Mouse (Mus musculus): Measurements from ENCODE around the gene Ssr2. TPM values are rescaled to one million over a fixed set of nuclear protein-coding genes. Genes with fewer than 3 reads are reported as not detected.
"Not testable (repeated sequence)": the region's sequence is repeated elsewhere in the genome, so short reads cannot be mapped to it uniquely, and the experiment has no call there.

Ssr2 gene
- total RNA-seq, 2 experiments from 2014 or later, result 86.8 to 91.6 TPM

DNA sequence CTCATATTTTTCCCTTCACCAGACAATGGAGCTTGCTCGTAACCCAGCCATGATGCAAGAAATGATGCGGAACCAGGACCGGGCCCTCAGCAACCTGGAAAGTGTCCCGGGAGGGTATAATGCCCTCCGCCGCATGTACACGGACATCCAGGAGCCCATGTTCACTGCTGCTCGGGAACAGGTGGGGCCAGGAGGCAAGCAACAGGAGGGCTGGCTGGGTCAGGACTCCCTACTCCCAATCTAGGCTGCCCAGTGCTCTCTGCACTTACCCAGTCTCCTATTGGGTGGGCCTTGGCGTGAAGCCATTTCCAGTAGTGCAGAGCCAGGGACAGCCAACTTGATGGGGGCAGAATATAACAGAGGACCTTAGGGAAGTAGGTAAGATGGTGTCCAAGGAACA lies 16.1 kb upstream of the Ssr2 start:
- no peak for DNase-seq (ENCODE audit: low spot score in 2 of 2)
- Histone ChIP-seq H3K27ac (no peak overlapping the region), H3K4me3 (no peak overlapping the region)
- no peak for TF ChIP-seq CTCF (conservative IDR thresholded peaks at IDR 0.05)

DNA sequence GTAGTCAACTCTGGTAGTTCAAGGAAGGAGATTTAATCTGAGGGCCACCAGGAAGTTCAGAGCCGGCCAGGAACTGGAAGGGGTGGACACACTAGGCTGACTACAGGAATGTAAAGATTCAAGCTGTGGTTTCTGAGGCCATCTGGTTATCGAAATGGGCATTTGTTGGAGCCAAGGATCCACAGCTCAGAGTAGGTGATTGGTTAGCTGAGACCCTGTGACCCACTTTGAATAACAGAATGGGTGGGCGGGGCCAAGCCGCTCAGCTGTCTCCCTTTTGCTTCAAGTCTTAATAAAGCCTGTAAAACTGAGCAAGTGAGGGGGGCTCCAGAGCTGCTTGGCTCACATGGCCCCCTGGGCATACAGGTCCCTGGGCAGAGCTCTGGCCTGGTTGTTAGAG lies 13.7 kb upstream of the Ssr2 start:
- TF ChIP-seq CTCF (conservative IDR thresholded peaks at IDR 0.05), result no peak
- Histone ChIP-seq H3K27ac (no peak overlapping the region), H3K4me3 (no peak overlapping the region)
- no peak for DNase-seq (ENCODE audit: low spot score in 2 of 2)

DNA sequence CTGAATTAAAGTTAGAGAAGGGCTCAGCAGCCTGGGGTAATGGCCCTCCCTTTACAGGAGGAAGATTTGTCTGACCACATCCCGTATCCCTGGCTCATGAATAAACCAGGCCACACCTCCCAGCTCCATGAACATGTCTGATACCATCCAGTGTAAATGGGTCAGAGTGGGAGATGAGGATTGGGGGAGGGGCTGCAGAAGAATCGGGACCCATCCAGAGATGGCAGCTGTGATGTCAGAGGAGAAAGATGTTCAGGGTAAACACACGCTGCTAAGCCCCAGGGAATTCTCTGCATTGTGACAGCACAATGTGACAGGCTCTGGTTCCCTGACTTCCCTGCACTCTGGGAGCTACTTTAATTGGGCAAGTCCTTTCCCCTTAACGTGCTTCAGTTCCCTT lies 12.2 kb upstream of the Ssr2 start:
- no peak for DNase-seq (ENCODE audit: low spot score in 2 of 2)
- Histone ChIP-seq H3K27ac (no peak overlapping the region), H3K4me3 (no peak overlapping the region)
- TF ChIP-seq CTCF (conservative IDR thresholded peaks at IDR 0.05), result no peak

DNA sequence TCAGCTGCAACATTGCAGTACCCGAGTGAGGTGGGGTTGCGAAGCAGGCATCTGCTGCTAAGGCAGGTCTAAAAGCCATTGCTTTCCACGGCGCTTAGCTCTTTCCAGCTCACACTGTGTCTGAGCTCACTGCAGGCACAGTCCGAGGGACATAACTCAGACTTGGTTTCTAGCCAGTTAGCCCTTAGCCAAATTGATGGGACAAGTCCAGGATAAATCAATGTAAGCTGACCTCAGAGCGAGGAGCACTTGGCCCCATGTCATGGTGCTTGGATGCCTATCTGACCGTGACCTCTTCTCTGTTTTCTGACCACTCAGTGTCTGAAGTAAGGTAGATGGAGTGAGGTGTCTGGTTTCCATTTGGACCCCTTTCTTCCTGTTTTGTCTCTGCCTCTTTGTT lies 11.7 kb upstream of the Ssr2 start:
- DNase-seq (ENCODE audit: low spot score in 2 of 2), result no peak
- TF ChIP-seq CTCF (conservative IDR thresholded peaks at IDR 0.05), result no peak
- H3K27ac ChIP-seq, result no peak overlapping the region
- H3K4me3 ChIP-seq, result no peak overlapping the region

DNA sequence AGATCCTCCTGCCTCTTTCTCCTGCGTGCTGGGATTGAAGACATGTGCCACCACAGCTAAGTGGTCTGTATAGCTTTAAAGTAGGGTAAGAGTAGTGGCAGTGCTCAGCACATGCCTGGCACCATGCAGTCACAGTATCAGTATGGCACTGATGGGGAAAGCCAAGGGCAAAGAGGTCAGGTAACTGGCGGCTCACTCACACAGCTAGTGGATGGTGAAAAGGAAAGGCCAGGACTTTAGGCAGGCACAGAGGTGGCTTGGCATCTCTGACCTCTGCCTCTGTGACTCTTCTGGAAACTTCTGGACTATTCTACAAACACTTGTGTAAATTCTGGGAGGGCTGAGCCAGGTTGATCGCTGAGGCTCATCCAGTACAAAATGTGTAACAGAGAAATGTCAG lies 9.6 kb upstream of the Ssr2 start:
- no peak for DNase-seq (ENCODE audit: low spot score in 2 of 2)
- no peak for TF ChIP-seq CTCF (conservative IDR thresholded peaks at IDR 0.05)
- H3K27ac ChIP-seq, result no peak overlapping the region
- no peak overlapping the region for H3K4me3 ChIP-seq

DNA sequence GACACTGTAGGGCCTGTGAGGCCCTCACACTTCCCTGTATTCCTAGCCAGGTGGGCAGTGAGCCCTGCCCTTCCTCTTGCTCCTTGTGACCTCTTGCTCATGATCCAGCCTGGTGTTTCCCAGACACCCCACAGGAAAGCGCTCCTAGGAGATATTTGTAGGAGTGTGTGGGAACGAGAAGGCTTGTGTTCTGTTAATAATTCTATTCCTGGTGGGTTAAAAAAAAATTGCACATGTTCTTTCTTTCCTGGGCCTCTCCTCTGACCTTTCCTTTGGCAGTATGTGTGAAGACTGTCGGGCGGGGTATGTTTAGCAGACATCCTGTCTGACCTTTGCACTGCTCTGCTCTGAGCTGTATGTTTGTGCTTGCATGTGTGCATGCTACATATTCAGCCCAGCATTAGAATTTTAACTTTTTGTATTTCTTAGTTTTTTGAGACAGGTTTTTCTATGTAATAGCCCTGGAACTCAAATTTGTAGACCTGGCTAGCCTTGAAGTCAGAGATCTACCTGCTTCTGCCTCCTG lies 9.1 kb upstream of the Ssr2 start:
- no peak for DNase-seq (ENCODE audit: low spot score in 2 of 2)
- Histone ChIP-seq H3K27ac (no peak overlapping the region), H3K4me3 (no peak overlapping the region)
- no peak for TF ChIP-seq CTCF (conservative IDR thresholded peaks at IDR 0.05)

DNA sequence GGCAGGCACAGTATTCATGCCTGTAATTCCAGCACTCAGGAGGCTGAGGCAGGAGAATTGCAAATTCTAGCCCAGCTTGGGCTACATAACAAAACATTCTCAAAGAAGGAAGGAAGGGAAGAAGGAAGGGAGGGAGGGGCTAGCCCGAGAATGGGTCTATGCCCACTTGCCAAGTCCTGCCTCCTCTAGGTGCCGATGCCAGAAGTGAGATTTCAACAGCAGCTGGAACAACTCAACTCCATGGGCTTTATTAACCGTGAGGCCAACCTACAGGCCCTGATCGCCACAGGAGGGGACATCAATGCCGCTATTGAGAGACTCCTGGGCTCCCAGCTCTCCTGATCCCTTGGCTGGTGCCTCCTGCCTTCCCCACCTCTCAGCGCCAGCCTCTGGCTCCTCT lies 7.8 kb upstream of the Ssr2 start:
- no peak overlapping the region for H3K27ac ChIP-seq
- TF ChIP-seq CTCF (conservative IDR thresholded peaks at IDR 0.05), result no peak
- no peak for DNase-seq (ENCODE audit: low spot score in 2 of 2)
- H3K4me3 ChIP-seq, result no peak overlapping the region

DNA sequence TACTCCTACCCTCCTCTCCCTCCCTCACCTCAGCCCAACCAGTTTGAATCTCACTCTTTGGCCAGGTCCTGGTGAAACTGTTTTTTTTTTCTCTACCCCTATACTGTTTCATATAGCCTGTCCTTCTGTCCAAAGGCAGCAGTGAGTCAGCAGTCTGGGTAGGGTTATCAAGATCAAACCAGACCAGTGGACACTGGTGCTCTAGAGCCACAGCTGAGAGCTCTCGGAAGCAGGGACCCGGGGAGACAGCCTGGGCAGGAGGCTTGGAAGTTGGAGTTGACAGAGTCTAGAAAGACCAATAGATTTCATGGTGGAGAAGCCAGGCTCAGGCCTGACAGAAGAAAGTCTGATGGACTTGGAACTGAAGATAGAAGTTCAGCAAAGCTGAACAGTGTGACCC lies 7.1 kb upstream of the Ssr2 start:
- Histone ChIP-seq H3K27ac (no peak overlapping the region), H3K4me3 (no peak overlapping the region)
- DNase-seq (ENCODE audit: low spot score in 2 of 2), result no peak
- no peak for TF ChIP-seq CTCF (conservative IDR thresholded peaks at IDR 0.05)

DNA sequence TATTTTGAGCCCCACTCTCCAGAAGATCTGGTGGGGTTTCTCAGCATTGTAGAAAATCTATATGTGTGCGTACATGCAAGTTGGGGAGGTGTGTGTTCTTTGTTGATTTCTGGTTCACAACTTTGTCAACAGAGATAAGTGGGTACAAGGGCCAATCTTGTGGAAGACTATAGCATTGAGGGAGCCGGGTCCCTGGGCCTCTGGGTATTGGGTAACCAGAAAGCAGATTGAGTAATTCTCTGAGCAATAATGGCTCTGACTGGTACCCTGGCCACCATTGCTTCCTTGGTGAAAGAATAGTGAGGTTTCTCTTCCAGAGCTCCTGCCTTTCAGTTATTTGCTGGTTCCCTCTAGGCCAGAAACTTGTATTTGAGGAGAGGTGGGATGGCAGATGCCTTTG lies 6.6 kb upstream of the Ssr2 start:
- Histone ChIP-seq H3K27ac (no peak overlapping the region), H3K4me3 (no peak overlapping the region)
- no peak for TF ChIP-seq CTCF (conservative IDR thresholded peaks at IDR 0.05)
- DNase-seq (ENCODE audit: low spot score in 2 of 2), result no peak

DNA sequence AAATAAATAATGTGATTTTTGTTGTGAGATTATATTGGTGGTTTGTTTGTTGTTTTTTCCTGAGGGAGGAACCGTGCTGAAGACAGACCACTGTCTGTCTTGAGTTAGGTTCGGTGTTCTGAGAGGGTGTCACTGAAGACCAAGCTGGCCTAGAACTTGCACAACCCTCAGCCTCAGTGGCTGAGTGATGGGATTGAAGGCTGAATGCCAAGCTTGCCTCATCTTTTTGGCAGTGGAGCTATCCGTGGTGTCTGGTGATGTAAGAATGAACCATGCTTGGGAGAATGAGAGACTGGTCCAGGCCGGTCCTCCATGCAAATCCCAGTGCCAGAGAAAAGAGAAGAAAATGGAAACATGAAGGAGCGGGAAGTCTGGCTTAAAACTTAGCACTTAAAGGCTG lies 6.0 kb upstream of the Ssr2 start:
- no peak for DNase-seq (ENCODE audit: low spot score in 2 of 2)
- Histone ChIP-seq H3K4me3 (no peak overlapping the region), H3K27ac (no peak overlapping the region)
- TF ChIP-seq CTCF (conservative IDR thresholded peaks at IDR 0.05), result no peak

DNA sequence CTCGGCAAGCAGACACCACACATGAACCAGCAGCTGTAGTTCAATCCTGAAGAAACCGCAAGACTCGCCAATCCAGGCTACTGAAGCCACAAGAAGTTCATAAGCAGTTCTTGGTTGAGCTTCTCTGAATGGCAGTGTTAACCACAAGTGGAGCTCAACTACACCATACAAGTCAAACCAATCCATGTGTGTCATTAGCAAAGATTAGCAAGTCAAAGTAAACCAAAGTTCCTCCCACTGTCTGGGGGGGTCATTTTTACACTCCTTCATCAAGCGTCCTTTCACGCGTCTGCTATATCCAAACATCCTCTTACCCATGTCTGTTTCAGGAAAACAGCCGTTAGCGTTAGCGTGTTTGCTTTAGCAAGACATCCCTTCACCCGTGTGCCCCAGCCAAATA lies 5.3 kb upstream of the Ssr2 start:
- no peak for TF ChIP-seq CTCF (conservative IDR thresholded peaks at IDR 0.05)
- DNase-seq (ENCODE audit: low spot score in 2 of 2), result no peak
- Histone ChIP-seq H3K27ac (no peak overlapping the region), H3K4me3 (no peak overlapping the region)

DNA sequence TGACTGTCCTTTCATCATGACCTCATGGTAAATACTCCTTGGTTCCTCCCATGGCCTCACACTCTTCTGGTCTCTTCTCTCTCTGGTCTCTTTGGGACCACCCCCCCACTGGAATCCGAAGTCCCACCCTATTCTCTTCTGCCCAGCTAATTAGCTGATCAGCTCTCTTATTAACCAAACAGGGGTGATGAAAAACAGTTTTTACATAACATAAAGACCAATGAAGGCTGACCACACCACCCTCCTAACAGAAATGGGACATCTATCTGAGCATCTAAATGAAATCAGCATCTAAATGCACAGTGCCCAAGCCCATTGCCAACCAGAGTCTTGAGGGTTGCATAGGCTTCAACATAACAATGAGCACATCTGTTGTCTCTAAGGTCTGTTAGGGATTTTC lies 3.8 kb upstream of the Ssr2 start:
- no peak overlapping the region for H3K4me3 ChIP-seq
- DNase-seq (ENCODE audit: low spot score in 2 of 2), result no peak
- no peak overlapping the region for H3K27ac ChIP-seq
- TF ChIP-seq CTCF (conservative IDR thresholded peaks at IDR 0.05), result no peak

DNA sequence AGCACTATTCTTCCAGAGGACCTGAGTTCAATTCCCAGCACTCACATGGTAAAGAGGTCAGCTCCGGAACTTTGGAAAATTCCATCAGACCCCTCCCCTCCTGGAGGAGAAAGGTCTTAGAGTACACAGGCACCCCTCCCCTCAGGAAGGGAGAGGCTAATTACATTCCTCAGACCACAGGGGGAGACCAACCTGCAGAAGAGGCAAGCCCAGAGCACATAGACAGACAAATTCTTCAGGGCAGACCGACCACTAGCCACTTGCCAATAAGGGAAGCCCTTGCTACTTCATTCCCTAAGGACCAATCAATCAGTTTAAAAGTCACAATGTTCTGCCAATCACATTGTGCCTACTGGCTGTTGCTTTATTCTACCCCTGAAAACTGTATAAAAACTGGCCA lies 2.8 kb upstream of the Ssr2 start:
- DNase-seq (ENCODE audit: low spot score in 2 of 2), result no peak
- Histone ChIP-seq H3K4me3 (no peak overlapping the region), H3K27ac (no peak overlapping the region)
- no peak for TF ChIP-seq CTCF (conservative IDR thresholded peaks at IDR 0.05)

DNA sequence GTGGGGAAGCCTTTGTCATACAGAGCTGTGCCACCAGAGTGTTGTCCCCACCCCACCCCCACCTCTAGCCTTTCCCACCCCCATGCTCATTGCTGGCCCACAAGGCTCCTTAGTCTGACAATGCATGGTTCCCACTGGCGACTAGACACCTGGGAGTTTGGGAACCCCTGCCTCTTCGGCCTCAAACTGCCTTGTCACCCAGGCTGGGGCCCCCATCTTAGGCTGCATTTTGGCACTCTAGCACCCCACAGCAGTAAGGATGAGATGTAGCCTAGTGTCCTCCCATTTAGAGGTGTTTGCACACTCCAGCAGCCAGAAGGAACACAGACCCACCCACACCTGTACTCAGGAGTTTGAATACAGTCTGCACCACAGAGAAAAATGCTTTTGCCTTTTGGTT lies 1.9 kb upstream of the Ssr2 start:
- no peak for TF ChIP-seq CTCF (conservative IDR thresholded peaks at IDR 0.05)
- Histone ChIP-seq H3K4me3 (no peak overlapping the region), H3K27ac (no peak overlapping the region)
- no peak for DNase-seq (ENCODE audit: low spot score in 2 of 2)

DNA sequence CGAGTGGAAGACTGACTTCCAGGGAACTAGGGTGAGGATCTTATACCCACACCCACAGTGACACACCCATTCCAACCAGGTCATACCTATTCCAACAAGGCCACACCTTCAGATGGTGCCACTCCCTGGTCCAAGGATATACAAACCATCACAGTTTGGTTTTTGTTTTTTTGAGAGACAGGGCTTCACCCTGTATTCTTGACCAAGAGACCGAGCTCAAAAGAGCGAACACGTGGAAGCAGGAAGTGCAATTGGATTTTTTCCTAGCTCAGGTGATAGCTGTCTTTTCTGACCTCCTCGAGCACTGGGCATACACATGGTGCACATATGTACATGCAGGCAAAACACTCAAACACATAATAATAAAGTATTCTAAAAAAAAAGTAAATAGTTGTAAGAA lies 2.2 kb downstream of the Ssr2 start:
- H3K27ac ChIP-seq; H3K4me3 ChIP-seq; DNase-seq (ENCODE audit: low spot score in 2 of 2): not testable (repeated sequence)

All from layer of hippocampus, adult 2 months (tissue).